Mouse (Mus musculus) Patski (cell line): ENCODE measurements around the gene Iqschfp. TPM values are rescaled to one million over a fixed set of nuclear protein-coding genes. Genes with fewer than 3 reads are reported as not detected.

Experiments used
- ATAC-seq: fragments of 100-300 bp; one replicate; pipeline ENCODE4 v1.8.0; 2021
- CTCF ChIA-PET: fragments of 350-600 bp; sonication (Branson Sonifier 250); formaldehyde crosslinking; loops from one replicate; lab custom pipeline; 2022; ENCODE audit warnings: inconsistent platforms; lab: Charles Lee
- POLR2A ChIA-PET: fragments of 350-600 bp; sonication (Branson Sonifier 250); formaldehyde crosslinking; loops from one replicate; lab custom pipeline; 2022; ENCODE audit warnings: antibody characterized with exemption, inconsistent platforms; lab: Charles Lee
- DNase-seq: peaks from one replicate; pipeline ENCODE4 v3.0.0-alpha.2; 2011; ENCODE audit warnings: low read depth, low spot score
- H3K27me3 ChIP-seq: fragments of 371-371 bp; one replicate; pipeline ENCODE4 v1.5.1; 2021
- CTCF ChIP-seq: fragments of 100-300 bp; IDR thresholded peaks from one replicate; pipeline ENCODE4 v1.5.1; 2021
- in situ Hi-C: fragments of 300-500 bp; cut with MboI; formaldehyde crosslinking; loops from 3 replicates; pipeline ENCODE4 v1.11.1; 2018; ENCODE audit warnings: low pct_unique_long_range_greater_than_20kb, mixed read lengths
- polyA plus RNA-seq: library from polyadenylated mRNA; unstranded; gene quantifications from one replicate; pipeline ENCODE4 v1.2.3, GENCODE M21; 2021

Iqschfp gene
- polyA plus RNA-seq, 1 experiment from 2014 or later, result not detected

DNA sequence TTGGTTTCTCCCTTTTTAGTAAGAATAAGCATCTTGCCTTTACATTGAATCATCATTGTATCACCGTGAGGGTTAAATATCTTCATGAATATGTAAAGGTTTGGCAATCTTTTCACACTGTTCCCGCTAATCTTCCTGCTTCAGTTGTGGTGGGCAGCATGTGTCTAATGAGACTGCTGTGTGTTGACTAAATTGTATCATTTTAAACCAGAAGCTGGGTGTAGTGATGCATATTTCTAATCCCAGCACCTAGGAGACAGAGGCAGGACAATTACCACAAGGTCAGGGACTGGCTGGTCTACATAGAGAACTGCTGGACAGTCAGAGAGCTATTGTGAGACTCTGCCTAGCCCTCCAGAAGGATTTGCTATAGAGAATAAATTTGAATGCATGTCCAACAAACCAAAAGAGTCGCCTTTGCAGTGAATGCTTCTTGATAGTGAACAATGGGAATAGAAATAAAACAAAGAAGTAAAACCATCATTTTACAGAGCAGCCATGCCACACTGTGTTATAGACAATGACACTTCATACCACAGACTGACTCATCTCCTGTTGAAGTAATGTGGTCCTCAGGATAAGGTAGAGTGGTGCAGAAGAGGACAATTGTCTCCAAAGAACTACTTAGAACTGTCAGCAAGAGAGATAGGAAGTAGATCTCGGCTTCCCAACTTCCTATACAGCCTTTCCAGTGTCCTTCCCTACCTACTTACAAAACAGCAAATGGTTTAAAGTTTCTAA lies 310.3 kb downstream of the Iqschfp start:
- POLR2A ChIA-PET, result no interaction called here
- in situ Hi-C loops, result no loop called here

DNA sequence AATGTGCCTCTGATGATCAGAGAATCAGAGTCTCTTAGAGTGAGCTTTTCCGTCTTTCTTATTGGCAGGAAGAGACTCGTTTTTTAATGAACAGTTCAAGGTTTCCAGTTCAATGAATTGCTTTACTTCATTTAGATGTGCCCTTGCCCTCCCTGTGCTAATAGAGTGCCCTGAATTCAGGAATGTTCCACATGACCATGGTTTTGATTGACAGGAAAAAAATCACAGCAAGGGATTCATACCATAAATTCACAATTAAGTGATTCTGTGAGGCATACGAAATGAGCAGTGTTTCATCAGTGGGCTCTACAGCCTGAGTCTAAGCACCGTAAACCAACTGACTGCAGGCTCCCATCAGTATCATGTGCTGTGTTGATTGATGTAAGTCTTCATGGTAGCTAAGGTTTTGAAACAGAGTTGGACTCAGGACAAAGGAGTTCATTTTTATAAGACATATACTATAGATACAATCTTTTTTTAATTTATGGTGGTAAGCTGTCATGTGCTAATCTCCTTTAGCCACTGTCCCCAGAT lies 312.0 kb downstream of the Iqschfp start:
- POLR2A ChIA-PET, result no interaction called here
- ATAC-seq, result no peak
- in situ Hi-C loops, result no loop called here
- TF ChIP-seq CTCF, result no peak
- H3K27me3 ChIP-seq, result peaks cover 31% of the 10 kb centered on the region
- no peak for DNase-seq
- CTCF ChIA-PET, result no interaction called here

More for the DNA sequence above, 310.3 kb downstream of the Iqschfp start:
- CTCF ChIA-PET, result interaction anchor here (1.4 kb wide), 1 partner anchor 9 kb away, joined by 3 read pairs; no protein-coding TSS in a partner anchor
- ATAC-seq (no peak), DNase-seq (no peak)
- H3K27me3 ChIP-seq, result peaks cover 31% of the 10 kb centered on the region
- no peak for TF ChIP-seq CTCF

DNA sequence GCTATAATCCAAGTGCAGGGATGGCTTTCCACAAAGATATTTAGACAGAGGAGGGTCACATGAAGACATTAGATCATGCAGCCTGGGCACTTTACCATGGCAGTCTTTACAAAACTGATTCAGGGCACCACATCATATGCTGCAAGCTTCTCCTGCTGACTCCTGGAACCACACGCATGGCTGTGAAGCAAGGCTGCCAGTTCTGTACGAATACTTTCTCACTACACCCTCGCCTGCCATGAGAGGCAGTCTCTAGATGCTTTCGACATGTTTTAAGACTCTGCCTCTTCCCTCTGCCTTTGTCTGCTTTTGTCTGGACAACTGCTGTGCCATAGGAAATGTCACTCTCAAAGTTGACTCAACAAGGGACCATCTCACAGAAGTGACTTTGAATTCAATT lies 318.4 kb downstream of the Iqschfp start:
- no peak for ATAC-seq
- TF ChIP-seq CTCF, result no peak
- in situ Hi-C loops, result no loop called here

DNA sequence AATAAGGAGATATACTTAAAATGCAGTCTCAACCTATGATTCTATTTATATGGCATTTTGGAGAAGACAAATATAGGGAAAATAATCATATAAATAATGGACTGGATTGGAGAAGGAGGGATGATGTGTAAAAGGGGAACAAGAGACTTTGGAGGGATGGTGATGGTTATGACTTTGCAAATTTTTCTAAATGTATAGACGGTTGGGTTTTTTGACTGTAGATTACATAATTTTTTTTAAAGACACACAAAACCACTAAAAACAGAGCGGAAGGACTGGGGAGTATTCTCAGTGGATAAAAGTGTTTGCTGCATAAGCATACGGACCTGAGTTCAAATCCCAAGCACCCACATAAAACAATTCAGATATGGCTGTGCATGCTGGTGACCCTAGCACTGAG lies 329.4 kb downstream of the Iqschfp start:
- in situ Hi-C loops, result no loop called here
- no peak for DNase-seq
- TF ChIP-seq CTCF, result no peak
- POLR2A ChIA-PET, result no interaction called here
- peaks cover 25% of the 10 kb centered on the region for H3K27me3 ChIP-seq
- no peak for ATAC-seq
- CTCF ChIA-PET, result no interaction called here

More for the DNA sequence above, 318.4 kb downstream of the Iqschfp start:
- ChIA-PET POLR2A (no interaction called here), CTCF (interaction anchor here (1.1 kb wide), 1 partner anchor 13 kb away, joined by 3 read pairs; no protein-coding TSS in a partner anchor)
- no peak for DNase-seq
- peaks cover 20% of the 10 kb centered on the region for H3K27me3 ChIP-seq

DNA sequence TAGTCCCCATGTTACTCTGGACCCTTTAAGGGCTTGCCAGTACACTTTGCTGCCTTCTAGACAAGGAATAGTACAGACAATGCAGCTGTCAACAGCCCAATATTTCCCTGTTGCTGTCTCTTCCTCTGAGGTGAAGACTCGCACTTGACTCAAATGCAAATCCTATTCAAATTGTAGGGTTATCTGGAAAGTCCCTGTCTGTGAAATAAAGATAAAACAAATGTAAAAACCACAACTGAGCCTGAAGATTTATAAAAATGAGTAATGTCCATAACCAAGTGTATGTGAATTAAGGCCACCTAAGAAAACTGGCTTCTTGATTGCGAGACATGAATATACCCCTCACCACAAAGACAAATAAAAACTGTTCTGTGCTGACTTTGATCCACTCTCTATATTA lies 347.9 kb downstream of the Iqschfp start:
- in situ Hi-C loops, result no loop called here
- CTCF ChIA-PET, result interaction anchor here (0.7 kb wide), 1 partner anchor 36 kb away, joined by 3 read pairs; no protein-coding TSS in a partner anchor
- no peak for TF ChIP-seq CTCF
- POLR2A ChIA-PET, result no interaction called here
- ATAC-seq (no peak), DNase-seq (no peak)
- H3K27me3 ChIP-seq, result peaks cover 23% of the 10 kb centered on the region

DNA sequence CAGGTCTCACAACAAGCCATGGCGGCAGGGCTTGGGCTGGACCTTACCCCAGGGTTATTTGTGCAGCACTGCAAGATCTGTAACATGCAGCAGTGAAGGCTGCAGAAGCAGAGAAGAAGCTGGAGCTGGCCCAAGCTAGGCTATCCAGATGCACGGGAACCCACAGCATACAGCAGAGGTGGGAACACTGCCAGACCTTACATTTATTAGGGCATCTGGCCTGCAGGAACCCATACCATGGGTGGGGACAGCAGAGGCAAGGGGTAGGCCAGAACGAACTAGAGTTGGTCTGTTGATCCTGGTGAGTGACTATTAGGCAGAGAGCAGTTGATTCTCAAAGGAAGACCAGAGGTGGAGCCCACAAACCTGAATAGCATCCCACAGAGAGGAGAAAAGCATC lies 351.2 kb downstream of the Iqschfp start:
- peaks cover 23% of the 10 kb centered on the region for H3K27me3 ChIP-seq
- no peak for TF ChIP-seq CTCF
- in situ Hi-C loops, result no loop called here
- ChIA-PET CTCF (interaction anchor here (1.5 kb wide), 1 partner anchor 104 kb away, joined by 3 read pairs; no protein-coding TSS in a partner anchor), POLR2A (no interaction called here)
- DNase-seq, result no peak
- no peak for ATAC-seq

DNA sequence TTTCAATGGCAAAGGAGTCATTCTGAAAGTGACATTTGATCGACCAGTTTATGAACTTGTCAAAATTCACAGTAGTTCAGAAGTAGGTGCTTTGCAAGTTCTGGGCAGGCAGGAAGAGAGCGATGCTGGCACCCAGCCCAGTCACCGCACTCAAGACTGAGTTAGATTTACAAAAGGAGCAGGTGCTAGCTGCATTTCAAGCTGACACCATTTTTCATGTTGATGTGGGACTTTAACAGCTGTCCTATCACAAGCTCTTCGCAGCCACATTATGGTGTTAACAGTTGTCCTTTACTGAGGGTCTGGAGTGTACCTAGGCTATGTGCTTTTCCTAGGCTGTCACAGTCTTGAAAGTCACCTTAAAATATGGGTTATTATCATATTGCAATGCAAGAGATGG lies 354.1 kb downstream of the Iqschfp start:
- in situ Hi-C loops, result no loop called here
- TF ChIP-seq CTCF, result no peak
- ATAC-seq (no peak), DNase-seq (no peak)
- POLR2A ChIA-PET, result no interaction called here
- CTCF ChIA-PET, result interaction anchor here (1.4 to 1.7 kb wide), 2 partner anchors 16 to 30 kb away, joined by 3 to 4 read pairs; no protein-coding TSS in a partner anchor
- H3K27me3 ChIP-seq, result peaks cover 21% of the 10 kb centered on the region

DNA sequence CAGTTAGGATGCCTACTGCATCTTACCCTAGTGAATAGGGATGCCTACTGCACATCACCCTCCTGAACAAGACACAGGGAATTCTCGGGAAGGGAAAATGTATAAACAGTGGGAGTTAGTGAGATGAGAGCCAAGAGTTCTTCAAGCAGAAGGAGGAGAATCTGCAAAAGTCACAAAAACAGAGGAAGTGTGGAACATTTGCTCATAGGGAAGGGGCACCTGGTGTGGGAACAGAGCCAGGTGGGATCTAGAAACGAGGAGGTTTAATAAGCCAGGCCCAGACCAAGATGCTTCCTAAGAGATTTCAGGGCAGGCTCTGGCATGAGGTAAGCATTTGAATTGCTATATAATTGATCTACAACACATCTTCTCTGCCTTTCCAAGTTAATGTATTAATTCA lies 358.6 kb downstream of the Iqschfp start:
- in situ Hi-C loops, result no loop called here
- POLR2A ChIA-PET, result no interaction called here

DNA sequence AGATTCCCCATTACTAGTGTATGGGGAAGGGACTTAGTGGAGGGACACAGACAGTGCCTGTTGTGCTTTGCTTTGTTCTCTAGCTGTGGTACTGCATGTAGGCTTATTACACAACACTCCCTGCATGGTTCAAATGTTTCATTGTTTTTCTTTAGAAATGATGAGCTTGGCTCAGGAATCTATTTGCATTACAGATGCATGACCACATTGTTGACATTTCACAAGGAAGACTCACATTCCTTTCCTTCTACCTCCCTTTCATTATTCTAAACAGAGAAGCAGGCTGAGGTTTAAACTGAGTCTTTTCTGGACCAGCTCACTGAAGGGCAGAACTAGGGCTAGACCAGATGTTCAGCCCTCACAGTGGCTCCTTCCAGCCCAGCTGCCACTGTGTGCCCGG lies 360.3 kb downstream of the Iqschfp start:
- in situ Hi-C loops, result no loop called here
- DNase-seq, result peak; percentile 83
- ChIA-PET POLR2A (interaction anchor here (0.6 kb wide), 1 partner anchor 153 kb away, joined by 3 read pairs; no protein-coding TSS in a partner anchor), CTCF (interaction anchor here (1.3 kb wide), 1 partner anchor 297 kb away, joined by 4 read pairs; no protein-coding TSS in a partner anchor)
- no peak for TF ChIP-seq CTCF
- peaks cover 3% of the 10 kb centered on the region for H3K27me3 ChIP-seq
- peak; percentile 100 for ATAC-seq

More for the DNA sequence above, 358.6 kb downstream of the Iqschfp start:
- peaks cover 10% of the 10 kb centered on the region for H3K27me3 ChIP-seq
- ATAC-seq (no peak), DNase-seq (no peak)
- CTCF ChIA-PET, result no interaction called here
- TF ChIP-seq CTCF, result no peak

DNA sequence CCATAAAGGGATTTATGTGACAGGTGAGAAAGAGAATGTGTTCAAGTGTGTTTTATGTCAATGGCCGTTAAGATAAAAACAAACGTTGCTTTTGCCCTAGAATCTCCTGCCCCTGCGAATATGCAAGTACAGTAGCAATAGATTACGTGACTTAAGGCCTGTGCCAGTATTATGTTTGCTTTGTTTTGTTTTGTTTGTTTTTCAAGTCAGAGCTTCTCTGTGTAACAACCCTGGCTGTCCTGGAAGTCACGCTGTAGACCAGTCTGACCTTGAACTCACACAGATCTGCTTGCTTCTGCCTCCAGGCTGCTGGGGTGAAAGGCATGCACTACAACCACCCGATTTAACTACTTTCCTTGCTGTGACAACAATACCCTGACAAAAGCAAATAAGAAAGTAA lies 370.3 kb downstream of the Iqschfp start:
- no peaks in the 10 kb centered on the region for H3K27me3 ChIP-seq
- ATAC-seq, result no peak
- in situ Hi-C loops, result no loop called here
- POLR2A ChIA-PET, result no interaction called here
- no peak for DNase-seq
- TF ChIP-seq CTCF, result no peak
- CTCF ChIA-PET, result interaction anchor here (1.0 to 1.7 kb wide), 5 partner anchors 9 to 18 kb away, joined by 3 to 4 read pairs (median 3); no protein-coding TSS in a partner anchor

DNA sequence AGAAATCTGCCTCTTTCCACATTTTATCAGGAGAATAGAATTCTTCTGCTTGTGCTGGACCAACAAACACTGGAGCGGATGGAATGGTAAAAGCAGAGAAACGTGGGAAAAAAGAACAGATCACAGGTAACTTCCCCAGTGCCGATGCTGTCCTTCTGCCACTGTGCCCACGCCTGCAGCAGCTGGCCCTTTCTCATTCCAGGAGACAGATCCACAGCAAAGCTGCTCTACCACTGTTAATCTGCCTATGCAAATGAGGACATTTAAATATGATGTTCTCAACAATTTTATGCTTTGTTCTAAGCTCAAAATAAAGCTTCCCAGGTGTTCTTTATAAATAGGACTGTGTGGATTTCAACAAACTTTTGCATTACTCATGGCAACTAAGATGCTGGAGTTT lies 375.9 kb downstream of the Iqschfp start:
- ATAC-seq (no peak), DNase-seq (no peak)
- in situ Hi-C loops, result no loop called here
- peaks cover 16% of the 10 kb centered on the region for H3K27me3 ChIP-seq
- CTCF ChIA-PET, result interaction anchor here (1.8 kb wide), 1 partner anchor 14 kb away, joined by 5 read pairs; no protein-coding TSS in a partner anchor
- POLR2A ChIA-PET, result interaction anchor here (0.6 kb wide), 1 partner anchor 13 kb away, joined by 9 read pairs; no protein-coding TSS in a partner anchor
- TF ChIP-seq CTCF, result no peak
